Mouse (Mus musculus) spleen, embryonic (tissue): ENCODE measurements around the gene Slc43a1.
"Not testable (repeated sequence)": the region's sequence is repeated elsewhere in the genome, so short reads cannot be mapped to it uniquely, and the experiment has no call there.

Source experiments
- CTCF ChIA-PET: fragments of 350-600 bp; sonication (Branson Sonifier 250); formaldehyde crosslinking; loops from one replicate; lab custom pipeline; 2022; lab: Charles Lee

The Slc43a1 gene

DNA sequence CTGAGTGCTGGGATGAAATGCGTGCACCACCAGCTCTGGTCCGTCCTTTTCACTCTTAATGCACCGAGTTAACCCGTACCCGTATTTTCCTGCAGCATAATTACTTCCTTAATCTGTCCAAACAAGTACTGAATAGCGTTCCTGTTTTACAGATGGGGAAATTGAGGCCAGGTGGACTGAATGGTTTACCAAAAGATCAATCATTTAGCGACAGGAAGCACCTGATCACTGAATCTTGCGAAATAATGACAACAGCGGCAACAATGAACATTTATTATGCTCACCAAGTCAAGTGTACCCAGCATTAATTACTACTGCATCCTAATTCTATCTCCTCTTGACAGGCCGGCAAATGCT lies at the start of gene Slc43a1:
Gene Slc43a1 (plus strand): TSS at position 258 of the 357 bp plus-strand sequence.
- CTCF ChIA-PET, result interaction anchor here (0.7 kb wide), 1 partner anchor 28 kb away, joined by 4 read pairs; no protein-coding TSS in a partner anchor

DNA sequence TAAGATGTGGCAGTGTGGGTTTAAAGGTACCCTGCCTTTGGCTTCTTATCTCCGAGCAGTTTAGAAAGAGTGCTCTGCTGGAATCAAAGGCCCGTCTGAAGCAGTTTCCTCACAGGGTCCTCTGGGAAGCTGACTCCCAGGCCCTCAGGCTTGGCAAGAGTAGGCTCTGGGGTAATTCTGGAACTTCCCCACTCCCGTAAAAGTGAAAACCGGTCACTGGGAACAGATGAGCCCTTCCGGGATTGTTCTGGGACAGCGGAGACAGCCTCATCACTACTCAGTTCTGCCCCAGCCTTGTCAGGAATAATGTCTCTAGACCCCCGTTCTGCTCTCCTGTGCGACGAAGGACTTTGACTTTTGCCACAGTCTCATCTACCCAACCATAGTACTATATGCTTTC lies 48.2 kb upstream of the Slc43a1 start:
- CTCF ChIA-PET, result no interaction called here

DNA sequence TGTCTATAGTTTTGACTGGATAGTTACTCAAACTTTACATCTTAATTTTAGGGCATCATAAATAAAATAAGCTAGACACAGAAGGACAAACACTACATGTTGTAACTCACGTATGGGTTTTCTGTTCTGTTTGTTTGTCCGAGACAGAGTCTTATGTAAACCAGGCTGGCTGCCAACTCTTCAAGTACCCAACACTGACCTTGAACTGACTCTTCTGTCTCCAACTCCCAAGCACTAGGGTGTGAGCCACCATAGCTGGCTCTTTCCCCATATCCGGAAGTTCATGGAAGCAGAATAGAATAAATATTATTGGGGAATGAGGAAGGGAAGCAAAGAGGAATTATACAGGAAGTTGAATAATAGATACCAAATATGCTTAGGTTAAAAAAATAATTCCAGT lies 46.1 kb upstream of the Slc43a1 start:
- CTCF ChIA-PET, result interaction anchor here (0.7 kb wide), 1 partner anchor 33 kb away, joined by 3 read pairs; no protein-coding TSS in a partner anchor

DNA sequence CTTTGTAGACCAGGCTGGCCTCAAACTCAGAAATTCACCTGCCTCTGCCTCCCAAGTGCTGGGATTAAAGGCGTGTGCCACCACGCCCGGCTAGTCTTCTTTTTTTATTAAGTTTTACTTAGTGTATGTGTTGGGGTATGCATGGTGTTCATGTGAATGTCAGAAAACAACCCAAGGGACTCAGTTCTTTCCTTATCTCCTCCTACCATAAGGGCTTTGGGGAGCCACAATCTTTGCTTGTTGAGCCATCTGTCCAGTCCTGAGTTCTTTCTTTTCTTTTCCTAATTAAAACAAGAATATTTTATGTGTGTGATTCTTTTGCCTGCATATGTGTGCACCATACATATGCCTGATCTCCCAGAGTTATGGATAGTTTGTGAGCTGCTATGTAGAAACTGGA lies 45.5 kb upstream of the Slc43a1 start:
- CTCF ChIA-PET, result no interaction called here

DNA sequence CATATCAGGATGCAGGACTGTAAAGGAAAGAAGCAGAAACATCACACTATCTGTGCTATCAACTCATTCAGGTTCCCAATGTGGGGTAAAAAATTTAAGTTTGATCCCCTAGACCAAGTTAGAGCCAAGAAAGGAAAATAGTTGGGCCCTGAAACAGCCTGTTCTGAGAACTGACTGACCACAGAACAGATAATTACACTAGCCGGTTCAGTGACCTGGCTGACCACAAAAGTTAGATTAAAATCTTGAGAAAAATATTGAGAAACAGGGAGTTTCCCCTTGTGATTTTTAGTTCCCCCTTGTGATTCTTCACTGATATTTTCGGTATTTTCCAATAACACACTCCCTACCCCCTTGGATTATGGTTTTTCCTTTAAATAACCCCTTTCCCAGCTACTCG lies 44.8 kb upstream of the Slc43a1 start:
- CTCF ChIA-PET, result no interaction called here

DNA sequence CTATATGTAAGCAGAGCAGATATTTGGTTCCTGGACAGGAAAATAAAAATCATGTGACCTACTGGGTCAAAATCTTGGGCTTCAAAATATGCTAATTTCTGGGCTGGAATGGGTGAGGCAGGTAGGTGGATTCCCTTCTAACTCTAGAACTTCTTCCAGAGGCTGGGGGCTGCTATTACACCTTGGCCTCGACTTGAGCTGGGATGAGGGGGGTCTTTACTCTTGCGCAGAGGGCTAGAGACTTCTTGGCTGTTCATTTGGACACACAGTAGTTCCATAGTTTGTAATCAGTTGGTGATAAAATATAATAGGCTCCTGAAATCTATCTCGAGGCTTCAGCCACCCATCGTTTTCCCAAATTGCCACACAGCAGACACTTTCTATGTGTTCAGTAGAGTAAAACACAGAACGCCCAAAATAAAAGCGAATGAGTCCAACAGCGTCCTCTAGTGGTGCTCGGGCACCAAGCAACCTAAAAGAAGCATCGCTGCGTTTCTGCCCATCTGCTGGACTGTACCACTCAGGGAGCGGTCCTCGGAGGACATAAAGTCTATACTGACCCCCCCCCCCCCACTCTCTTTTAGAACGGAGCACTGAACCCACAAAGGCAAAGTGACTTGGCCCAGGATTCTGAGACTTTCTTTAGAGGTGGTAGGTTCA lies 40.7 kb upstream of the Slc43a1 start:
- CTCF ChIA-PET, result interaction anchor here (0.5 to 1.6 kb wide), 6 partner anchors 10 to 388 kb away, joined by 3 to 11 read pairs (median 6); no protein-coding TSS in a partner anchor

DNA sequence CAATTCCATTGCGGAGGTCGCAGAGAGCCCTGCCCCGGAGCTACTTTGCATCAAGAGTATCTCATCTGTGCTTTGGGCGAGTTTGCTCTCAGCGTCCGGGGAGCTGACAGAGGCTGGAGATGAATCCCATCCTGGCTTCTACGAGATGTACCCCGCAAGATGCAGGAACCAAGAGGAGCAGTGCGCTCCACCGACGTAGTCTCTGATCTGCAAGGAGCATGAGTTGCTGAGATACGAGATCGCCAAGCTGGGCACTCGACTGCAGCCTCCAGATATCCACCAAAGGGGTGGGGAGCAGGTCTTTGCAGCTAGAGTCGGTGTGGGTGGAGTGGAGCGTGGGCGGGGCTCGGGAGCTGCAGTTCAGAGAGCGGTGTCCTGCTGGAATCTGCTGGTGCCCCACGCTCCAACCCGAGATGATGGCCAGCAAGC lies 40.1 kb upstream of the Slc43a1 start, which contains the start of gene Ube2l6:
Gene Ube2l6 (plus strand): TSS at position 336 of the 429 bp plus-strand sequence.
- CTCF ChIA-PET, result interaction anchor here (0.6 to 1.6 kb wide), 6 partner anchors 10 to 389 kb away, joined by 3 to 11 read pairs (median 5); no protein-coding TSS in a partner anchor

DNA sequence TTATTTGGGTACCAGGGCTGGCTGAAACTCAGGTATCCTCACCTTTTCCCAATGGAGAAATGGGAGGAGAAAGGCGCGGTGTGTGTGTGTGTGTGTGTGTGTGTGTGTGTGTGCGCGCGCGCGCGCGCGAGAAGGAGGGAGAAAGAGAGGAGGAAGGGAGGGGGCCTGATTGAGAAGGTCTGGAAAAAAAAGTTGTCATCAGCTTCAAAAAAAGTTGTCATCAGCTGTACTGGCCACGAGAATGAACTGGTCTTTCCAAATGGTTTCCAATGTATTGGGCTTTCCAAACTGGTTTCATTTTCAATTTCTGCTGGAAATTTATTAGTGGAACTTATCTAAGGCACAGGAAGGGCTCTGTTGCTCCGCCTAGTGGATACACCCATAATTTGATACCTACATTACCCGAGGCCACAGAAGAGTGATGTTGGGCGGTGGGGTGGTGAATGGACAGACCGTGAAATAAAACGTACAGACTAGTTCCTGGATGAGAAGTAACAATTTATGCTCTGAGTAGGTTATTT lies 39.5 kb upstream of the Slc43a1 start:
- CTCF ChIA-PET, result interaction anchor here (0.6 to 1.6 kb wide), 4 partner anchors 11 to 405 kb away, joined by 4 to 6 read pairs (median 4); no protein-coding TSS in a partner anchor

DNA sequence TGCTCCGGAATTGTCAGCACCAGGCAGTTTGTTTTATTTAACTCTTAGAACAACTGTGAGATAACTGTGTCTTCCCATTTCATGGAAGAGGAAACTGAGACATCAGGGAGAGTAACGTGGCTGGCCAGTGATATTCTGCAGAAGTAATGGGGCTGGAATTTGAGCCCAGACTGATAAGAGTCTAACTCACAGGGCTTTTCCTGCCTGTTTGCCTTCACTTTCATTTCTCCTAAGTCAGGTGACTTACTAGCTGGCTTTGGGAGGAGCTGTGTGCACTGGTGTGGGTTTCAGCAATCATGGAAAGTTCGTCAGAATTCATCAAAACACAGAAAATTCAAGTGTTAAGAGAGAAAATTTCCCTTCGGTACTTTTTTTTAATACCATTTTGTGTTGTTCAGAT lies 38.3 kb upstream of the Slc43a1 start:
- CTCF ChIA-PET, result interaction anchor here (0.7 kb wide), 1 partner anchor 346 kb away, joined by 3 read pairs; no protein-coding TSS in a partner anchor

DNA sequence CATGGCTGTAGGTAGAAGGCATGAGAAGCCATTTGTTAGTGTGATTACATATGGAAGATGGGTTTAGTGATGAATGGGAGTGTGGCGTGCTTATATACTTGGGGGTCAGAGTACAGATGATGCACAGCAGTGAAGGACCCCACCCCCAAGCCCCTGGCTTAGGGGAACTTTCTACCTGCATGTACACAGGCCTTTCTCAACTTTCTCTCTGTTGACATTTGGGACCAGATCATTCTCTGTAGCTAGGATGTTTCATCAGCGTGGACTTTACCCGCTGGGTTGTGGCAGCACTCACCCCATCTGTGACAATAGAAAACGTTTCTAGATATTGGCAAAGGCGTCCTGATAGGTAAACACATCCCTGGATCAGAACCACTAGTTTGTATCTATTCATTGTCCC lies 37.4 kb upstream of the Slc43a1 start:
- CTCF ChIA-PET, result not testable (repeated sequence)

DNA sequence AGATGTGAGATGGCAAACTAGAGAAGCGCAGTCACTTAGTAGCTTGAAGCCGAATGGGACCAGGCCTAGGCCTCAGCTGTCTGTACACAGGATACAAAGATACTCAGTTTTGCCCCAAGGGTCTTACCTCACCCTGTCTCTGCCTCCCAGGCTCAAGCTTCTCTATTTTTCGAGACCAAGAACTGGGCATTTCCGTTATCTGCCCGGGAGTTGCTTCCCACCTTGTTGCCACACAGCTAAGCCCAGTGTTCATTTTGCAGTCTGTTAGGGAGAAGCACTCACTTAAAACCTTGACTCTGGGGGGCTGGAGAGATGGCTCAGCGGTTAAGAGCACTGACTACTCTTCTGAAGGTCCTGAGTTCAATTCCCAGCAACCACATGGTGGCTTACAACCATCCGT lies 34.7 kb upstream of the Slc43a1 start:
- CTCF ChIA-PET, result no interaction called here

DNA sequence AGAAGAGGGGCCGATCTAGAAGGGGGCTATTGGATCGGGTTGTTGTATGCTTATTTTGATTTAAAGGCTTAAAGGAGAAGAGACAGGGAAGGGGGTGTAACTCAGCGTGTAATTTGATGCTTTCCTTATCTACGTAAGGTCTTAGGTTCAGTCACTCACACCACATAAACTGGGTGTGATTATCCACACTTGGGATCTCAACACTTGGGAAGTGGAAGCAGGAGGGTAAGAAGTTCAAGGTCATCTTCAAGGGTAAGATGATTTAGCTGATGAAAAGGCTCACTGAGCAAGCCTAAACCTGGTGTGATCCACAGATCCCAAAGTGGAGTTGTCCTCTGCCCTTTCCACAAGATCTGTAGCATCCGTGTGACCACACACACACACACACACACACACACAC lies 32.1 kb upstream of the Slc43a1 start:
- CTCF ChIA-PET, result no interaction called here

DNA sequence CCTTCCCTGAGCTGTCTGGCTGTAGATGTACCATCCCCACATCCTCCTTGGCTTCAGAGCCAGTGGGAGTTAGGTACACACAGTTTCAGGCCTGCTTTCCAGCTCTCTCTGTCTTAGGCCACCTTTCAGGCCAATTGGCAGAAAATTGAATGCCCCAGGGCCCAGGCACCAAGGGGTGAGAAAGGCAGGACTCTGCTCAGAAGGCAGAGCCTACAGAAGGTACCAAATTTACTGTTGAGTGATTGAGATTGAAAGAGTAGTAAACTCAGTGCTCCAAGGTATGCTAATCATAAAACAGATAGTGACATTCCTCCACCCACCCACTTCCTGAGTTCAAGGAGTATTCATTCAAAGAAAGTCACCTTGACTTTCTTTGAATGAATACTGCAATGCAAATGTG lies 29.3 kb upstream of the Slc43a1 start:
- CTCF ChIA-PET, result no interaction called here

DNA sequence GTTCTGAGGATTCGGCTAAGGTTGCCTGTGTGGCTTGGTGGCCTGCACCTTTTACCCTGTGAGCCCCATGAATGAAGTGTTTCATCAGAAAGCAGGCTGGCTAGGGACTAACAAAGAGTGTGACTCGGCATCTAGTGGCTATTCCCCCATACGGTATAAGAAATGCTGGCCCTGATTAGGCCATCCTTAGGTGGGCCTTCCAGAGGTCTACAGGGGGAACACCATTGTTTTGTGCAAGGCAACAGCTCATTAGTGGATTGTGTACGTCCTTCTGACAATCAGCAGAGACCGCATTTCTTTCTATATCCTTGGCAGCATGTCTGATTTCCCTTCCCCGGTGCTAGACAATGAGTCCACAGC lies 28.1 kb upstream of the Slc43a1 start:
- CTCF ChIA-PET, result no interaction called here

DNA sequence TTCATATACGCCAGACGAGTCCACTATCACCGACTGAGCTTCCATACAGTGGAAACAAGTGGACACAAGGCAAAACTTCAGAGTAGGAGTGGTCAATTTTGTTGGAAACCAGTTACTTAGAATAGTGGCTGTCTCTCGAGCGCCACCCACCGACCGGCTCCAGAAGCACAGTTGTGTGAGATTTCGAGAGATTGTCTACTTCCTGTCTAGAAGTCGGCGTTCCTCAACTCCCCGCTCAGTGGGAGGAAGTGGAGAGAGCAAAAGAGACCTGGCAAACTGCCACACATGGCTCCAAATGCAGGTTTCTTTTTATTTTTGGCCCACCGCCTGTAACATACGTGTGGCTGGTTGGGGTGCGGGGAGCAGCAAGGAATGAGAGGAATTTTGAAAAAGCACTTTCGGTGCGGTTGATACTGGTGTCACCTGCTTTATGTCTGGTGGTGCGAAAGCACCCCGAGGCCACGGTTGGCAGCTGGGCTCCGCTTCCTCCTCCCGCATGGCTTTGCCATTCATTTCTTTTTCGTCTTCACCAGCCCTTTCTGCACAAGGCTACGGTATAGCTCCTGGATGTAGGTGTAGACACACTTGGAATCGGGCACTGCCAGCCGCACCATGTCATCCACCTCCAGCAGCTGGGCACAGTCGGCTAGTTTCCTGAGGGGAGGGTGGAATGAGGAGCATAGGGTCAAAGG lies 27.6 kb upstream of the Slc43a1 start:
- CTCF ChIA-PET, result no interaction called here

DNA sequence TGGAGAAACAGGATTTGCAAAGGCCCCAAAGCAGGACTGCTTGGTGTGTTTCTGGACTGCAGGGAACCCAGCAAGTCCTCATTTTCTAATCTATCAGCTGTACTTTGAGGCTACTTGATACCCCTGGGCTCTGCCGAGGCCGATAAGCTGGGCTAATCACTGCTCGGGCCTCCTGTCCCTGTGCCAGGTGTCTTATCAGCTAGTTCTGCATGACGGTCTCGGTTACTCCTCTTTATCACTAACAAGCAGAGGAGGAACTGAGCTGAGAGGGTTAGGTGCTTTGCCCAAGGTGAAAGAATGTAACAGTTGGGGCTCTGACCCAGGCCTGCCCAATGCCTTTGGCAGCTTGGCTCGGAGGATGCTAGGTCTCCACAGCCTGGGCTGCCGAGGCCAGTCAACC lies 26.8 kb upstream of the Slc43a1 start:
- CTCF ChIA-PET, result no interaction called here

DNA sequence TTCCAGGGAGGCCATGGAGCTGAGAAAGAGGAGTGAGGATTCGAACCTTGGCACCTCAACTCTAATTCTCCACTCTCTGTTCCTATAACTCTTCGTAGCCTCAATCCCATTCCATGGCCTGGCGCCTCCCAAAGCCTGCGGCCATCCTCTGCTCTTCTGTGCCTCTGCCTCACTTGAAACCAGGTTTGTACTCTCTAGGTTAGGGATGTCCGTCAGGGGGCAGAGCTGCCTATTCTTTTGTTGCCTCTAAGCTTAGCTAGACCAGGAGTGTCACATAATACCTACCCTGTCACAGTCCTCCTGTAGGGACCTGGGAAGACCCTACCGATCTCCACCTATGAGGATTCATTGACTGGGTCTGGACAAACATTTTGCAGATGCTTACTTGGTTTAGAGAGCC lies 26.0 kb upstream of the Slc43a1 start:
- CTCF ChIA-PET, result interaction anchor here (0.6 kb wide), 1 partner anchor 32 kb away, joined by 10 read pairs; no protein-coding TSS in a partner anchor

DNA sequence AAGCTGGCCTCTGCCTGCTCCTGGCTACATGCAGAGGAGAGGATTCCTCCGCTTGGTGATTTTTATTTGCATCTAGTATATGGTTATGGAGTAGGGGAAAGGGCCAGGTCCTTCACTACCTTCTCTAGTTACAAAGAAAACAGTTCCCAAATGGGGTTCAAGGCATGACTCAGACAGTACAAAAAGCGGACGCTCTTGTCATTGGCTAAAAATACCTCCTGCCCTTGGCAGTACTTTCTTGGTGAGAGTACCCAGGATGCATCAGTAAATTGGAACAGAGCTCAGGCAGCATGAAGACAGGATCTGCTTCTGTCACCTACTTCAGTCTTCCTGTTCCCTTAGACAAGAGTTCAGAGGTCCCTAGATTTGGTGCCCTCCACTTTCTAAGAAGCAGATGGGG lies 18.8 kb upstream of the Slc43a1 start:
- CTCF ChIA-PET, result interaction anchor here (0.6 kb wide), 1 partner anchor 82 kb away, joined by 5 read pairs; no protein-coding TSS in a partner anchor

DNA sequence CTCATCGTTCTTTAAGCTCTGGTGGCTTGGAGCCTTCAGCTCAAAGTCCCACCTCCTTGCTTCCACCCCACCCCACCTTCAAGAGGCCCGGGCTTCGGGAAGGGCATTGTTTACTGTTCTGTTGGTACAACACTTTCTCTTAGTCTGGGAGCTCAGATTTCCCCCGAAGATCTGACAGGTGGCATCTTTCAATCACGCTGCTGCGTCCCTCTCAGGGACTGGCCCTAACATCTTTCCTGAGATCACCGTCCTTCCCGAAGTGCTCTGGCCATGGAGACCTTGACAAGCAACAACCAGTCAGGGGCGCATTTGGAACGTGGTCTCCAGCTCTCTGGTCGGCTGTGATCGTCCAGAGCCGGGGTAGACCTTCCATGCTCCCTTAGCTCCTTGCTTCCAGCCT lies 16.1 kb upstream of the Slc43a1 start, which contains the start of gene Smtnl1:
Gene Smtnl1 (minus strand): TSS at position 101 of the 400 bp plus-strand sequence.
- CTCF ChIA-PET, result no interaction called here

DNA sequence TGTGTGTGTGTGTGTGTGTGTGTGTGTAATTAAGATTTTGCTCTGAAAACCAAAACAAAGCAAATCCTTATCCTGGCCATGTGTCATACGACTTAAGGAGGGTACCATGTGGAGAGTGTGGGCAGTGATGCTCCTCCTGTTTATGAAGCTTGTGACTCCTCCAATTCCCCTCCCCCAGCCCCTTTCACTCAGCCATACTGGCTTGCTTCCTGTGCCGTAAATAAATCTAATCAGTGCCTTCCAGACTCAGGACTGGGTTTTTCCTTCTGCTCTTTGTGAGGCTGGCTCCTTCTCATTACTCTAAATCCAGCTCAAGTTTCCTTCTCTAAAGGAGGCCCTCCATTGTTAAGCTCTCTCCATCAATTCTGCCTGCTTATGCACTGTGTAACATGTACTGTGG lies 15.4 kb upstream of the Slc43a1 start:
- CTCF ChIA-PET, result no interaction called here

DNA sequence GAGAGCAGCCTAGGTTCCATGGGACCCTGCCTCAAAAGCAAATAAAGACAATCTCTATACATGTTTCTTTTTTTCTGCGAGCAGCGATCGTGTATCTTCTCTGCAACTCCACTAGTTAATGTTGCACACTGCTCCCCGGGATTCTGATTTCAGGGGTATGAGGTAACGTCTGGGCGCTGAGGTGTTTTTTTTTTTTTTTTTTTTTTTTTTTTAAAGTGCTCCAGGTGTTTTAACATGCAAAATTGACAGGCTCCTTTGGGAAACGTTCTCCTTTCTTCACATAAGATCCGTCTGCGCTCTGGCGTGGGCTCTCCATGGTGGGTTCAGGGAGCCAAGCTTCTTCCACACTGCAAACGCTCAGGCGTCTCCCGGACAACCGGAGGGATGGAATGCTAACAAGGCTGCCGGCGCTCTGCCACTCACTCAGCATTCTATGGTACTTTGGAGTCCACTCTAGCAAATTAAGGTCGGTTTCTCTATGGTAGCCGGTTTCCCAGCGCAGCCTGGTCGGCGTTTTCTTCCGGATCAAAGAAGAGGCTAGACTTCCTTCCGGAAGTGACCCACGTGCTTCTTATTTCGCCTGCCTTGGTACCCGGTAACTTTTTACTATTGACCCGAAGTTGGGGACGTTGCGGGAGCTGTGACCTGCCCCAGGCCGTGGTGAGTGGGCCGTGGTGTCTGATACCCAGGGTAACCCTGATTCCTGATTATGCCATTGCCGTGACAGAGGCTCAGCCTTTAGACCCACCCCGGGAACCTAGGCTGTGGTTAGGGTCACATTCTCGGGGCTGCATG lies 12.0 kb upstream of the Slc43a1 start, which contains the start of gene Timm10:
Gene Timm10 (plus strand): TSS at position 510 of the 795 bp plus-strand sequence.
- CTCF ChIA-PET, result interaction anchor here (0.6 to 1.4 kb wide), 2 partner anchors 13 to 38 kb away, joined by 3 read pairs; no protein-coding TSS in a partner anchor
